ENCODE assay signal across 13 mouse cellular contexts in the genomic region with DNA sequence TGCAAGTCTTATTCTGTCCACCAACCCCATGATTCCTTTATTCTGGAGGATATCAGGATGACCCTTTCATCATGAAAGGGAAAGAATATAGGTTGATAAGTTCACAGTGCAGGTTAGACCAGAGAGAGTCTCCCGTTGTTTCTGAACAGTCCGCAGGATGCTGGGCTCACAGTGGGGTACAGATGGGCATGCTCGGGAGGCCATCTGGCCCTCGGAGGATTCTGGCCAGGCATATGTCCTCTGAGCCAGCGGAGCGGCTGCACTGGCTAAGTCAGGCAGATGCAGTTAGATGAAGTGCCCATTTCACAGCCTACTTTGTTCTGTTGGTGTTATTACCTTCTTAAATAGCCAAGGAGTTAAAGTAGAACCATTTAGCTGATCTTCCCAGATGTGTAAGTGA.
DNase-seq lines count a peak whose midpoint lies in the region; ATAC-seq and TF ChIP-seq lines count a peak whose summit lies in the region.
"Had no signal": no experiment of that assay in that cellular context is flagged by ENCODE, and none has a peak within 500 bp of the region (broad histone marks: within the 10 kb centered on the region; RNA-seq: fewer than 3 reads in every experiment).

No protein-coding gene starts in this region.

- TF ChIP-seq CTCF in kidney, postnatal 0 days (IDR thresholded peaks at IDR 0.05; ENCODE audit: low read depth), result no peak

- 0 out of 2 replicates have a peak overlapping the region, but pooled peaks have one; percentile 9 for H3K27ac ChIP-seq in kidney, postnatal 0 days
- H3K27ac ChIP-seq in stomach, embryonic 14.5 days (ENCODE audit: low read length), result peak overlapping the region; percentile 83; the same call in 1 of the 2 replicates
- H3K27ac ChIP-seq in neural tube, embryonic 15.5 days (replicated peaks), result no peak overlapping the region
- H3K27ac ChIP-seq: forebrain, embryonic 15.5 days; hindbrain, embryonic 15.5 days had no signal

- H3K27me3 ChIP-seq in kidney, postnatal 0 days (ENCODE audit: insufficient read depth, low read length), result no peaks in the 10 kb centered on the region
- no peaks in the 10 kb centered on the region for H3K27me3 ChIP-seq in stomach, embryonic 14.5 days (ENCODE audit: control insufficient read depth, insufficient read depth, low read length)
- no peaks in the 10 kb centered on the region for H3K27me3 ChIP-seq in neural tube, embryonic 15.5 days (replicated peaks)
- H3K27me3 ChIP-seq: forebrain, embryonic 15.5 days; hindbrain, embryonic 15.5 days had no signal

- no peak for DNase-seq in kidney, postnatal 0 days (ENCODE audit: low spot score)
- no peak for DNase-seq in kidney, postnatal 36 days
- peak; percentile 77 for DNase-seq in cerebellum, adult 11 months
- DNase-seq in cerebellum, adult 8-10 months, result peak; percentile 82
- DNase-seq in layer of hippocampus, postnatal 10 days (ENCODE audit: low spot score in 2 of 2), result no peak
- DNase-seq: adrenal gland, adult 2 months; layer of hippocampus, adult 9-11 months had no signal

- no peaks in the 10 kb centered on the region for H3K4me1 ChIP-seq in kidney, postnatal 0 days (replicated peaks; ENCODE audit: insufficient read depth, low read length)
- peaks cover 10% of the 10 kb centered on the region for H3K4me1 ChIP-seq in stomach, embryonic 14.5 days (ENCODE audit: control insufficient read depth, insufficient read depth, low read length)
- no peaks in the 10 kb centered on the region; the same call in 1 of the 2 replicates for H3K4me1 ChIP-seq in neural tube, embryonic 15.5 days
- H3K4me1 ChIP-seq: forebrain, embryonic 15.5 days; hindbrain, embryonic 15.5 days had no signal

- no peak overlapping the region for H3K9ac ChIP-seq in kidney, postnatal 0 days (ENCODE audit: low read depth, low read length)
- no peak overlapping the region for H3K9ac ChIP-seq in stomach, embryonic 14.5 days (replicated peaks; ENCODE audit: low read depth, low read length)
- no peak overlapping the region for H3K9ac ChIP-seq in neural tube, embryonic 15.5 days (replicated peaks)
- H3K9ac ChIP-seq: forebrain, embryonic 15.5 days; hindbrain, embryonic 15.5 days had no signal

- no peaks in the 10 kb centered on the region for H3K36me3 ChIP-seq in kidney, postnatal 0 days (ENCODE audit: insufficient read depth, low read length)
- H3K36me3 ChIP-seq in stomach, embryonic 14.5 days (ENCODE audit: control insufficient read depth, insufficient read depth, low read length), result no peaks in the 10 kb centered on the region
- no peaks in the 10 kb centered on the region for H3K36me3 ChIP-seq in neural tube, embryonic 15.5 days
- H3K36me3 ChIP-seq: forebrain, embryonic 15.5 days; G1E; hindbrain, embryonic 15.5 days had no signal

- WGBS in kidney, postnatal 0 days, result 77% methylated on average over 6 of the region's 6 CpGs
- WGBS in stomach, embryonic 14.5 days, result 65% methylated on average over 6 of the region's 6 CpGs
- WGBS in neural tube, embryonic 15.5 days, result 78% methylated on average over 6 of the region's 6 CpGs

- no peak for ATAC-seq in kidney, postnatal 0 days (replicated peaks; ENCODE audit: low FRiP score, low read depth)
- ATAC-seq in stomach, embryonic 14.5 days (ENCODE audit: insufficient number of reproducible peaks, insufficient read depth, low FRiP score, low read depth), result no peak
- ATAC-seq in neural tube, embryonic 15.5 days (ENCODE audit: low FRiP score), result no peak
- ATAC-seq: forebrain, embryonic 15.5 days had no signal

- H3K4me3 ChIP-seq in kidney, postnatal 0 days (replicated peaks; ENCODE audit: low read depth, low read length), result no peak overlapping the region
- no peak overlapping the region for H3K4me3 ChIP-seq in stomach, embryonic 14.5 days (ENCODE audit: low read depth, low read length)
- no peak overlapping the region for H3K4me3 ChIP-seq in neural tube, embryonic 15.5 days (replicated peaks)
- H3K4me3 ChIP-seq: forebrain, embryonic 15.5 days; hindbrain, embryonic 15.5 days had no signal

- no peak overlapping the region for H3K4me2 ChIP-seq in kidney, postnatal 0 days (ENCODE audit: low read length)
- no peak overlapping the region for H3K4me2 ChIP-seq in stomach, embryonic 14.5 days (replicated peaks; ENCODE audit: low read depth, low read length)
- no peak overlapping the region for H3K4me2 ChIP-seq in neural tube, embryonic 15.5 days
- H3K4me2 ChIP-seq: forebrain, embryonic 15.5 days; hindbrain, embryonic 15.5 days; liver, embryonic 11.5 days had no signal

- no peaks in the 10 kb centered on the region for H3K9me3 ChIP-seq in kidney, postnatal 0 days (replicated peaks; ENCODE audit: low read length)
- no peaks in the 10 kb centered on the region for H3K9me3 ChIP-seq in stomach, embryonic 14.5 days (ENCODE audit: control insufficient read depth, low read depth, low read length)
- no peaks in the 10 kb centered on the region for H3K9me3 ChIP-seq in neural tube, embryonic 15.5 days (replicated peaks)
- H3K9me3 ChIP-seq: forebrain, embryonic 15.5 days; G1E; hindbrain, embryonic 15.5 days had no signal

Comparison
In these comparisons a context has a peak if more than half of its experiments do, and no peak if none do; other contexts are left out.
1. DNase-seq: peak in cerebellum, adult 11 months (single experiment) and cerebellum, adult 8-10 months (single experiment); none in kidney, postnatal 0 days (single experiment), kidney, postnatal 36 days (0 of 2) and layer of hippocampus, postnatal 10 days (0 of 2).